Mouse (Mus musculus): ENCODE data around the gene Elp6. TPM values are rescaled to one million over a fixed set of nuclear protein-coding genes. Genes with fewer than 3 reads are reported as not detected.
"Not testable (repeated sequence)": the region's sequence is repeated elsewhere in the genome, so short reads cannot be mapped to it uniquely, and the experiment has no call there.

The Elp6 gene
- polyA plus RNA-seq, 1 experiment from 2014 or later, result 35.5 TPM

DNA sequence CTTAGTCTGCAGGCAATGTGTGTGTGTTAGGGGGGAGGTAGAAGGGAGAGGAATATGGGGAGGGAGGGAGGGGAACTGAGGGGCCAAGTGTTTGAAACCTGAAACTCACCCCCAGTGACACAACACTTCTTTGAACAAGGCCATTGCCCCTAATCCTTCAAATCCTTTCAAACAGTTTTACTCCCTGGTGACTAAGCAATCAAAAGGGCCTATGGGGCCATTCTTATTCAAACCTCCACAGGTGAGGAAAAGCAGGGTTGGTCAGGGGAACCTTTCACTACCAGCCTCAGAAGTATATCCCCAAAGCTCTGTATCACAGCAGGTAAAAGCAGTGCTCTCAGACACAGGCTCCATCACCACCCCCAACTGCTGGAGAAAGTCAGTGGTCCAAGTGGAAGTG, 18.0 kb downstream of the Elp6 start:
- peaks cover 43% of the 10 kb centered on the region for H3K36me3 ChIP-seq (ENCODE audit: poor library complexity, severe bottlenecking)
- ATAC-seq, result no peak
- H3K4me1 ChIP-seq, result no peaks in the 10 kb centered on the region
- no peak overlapping the region for H3K4me2 ChIP-seq
- H3K27me3 ChIP-seq, result no peaks in the 10 kb centered on the region
- no peak overlapping the region for H3K4me3 ChIP-seq
- H3K9me3 ChIP-seq (replicated peaks), result no peaks in the 10 kb centered on the region
- no peak overlapping the region for H3K27ac ChIP-seq
- no peak overlapping the region for H3K9ac ChIP-seq

DNA sequence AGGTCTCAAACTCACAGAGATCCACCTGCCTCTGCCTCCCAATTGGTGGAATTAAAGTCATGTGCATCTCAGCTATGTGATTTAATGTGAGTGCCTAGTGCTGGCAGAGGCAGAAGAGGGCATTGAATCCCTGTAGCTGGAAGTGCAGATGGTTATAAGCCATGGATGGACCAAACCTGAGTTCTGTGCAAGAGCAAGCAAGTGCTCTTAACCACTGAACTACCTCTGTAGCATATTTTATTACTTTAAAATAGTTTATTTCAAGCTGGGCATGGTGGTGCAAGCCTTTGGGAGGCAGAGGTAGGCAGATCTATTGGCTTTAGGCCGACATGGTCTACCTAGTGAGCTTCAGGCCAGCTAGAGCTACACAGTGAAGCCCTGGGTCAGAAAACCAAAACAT, 19.2 kb downstream of the Elp6 start:
- no peak overlapping the region for H3K27ac ChIP-seq
- 91% methylated on average over 1 of the region's 1 CpGs for WGBS
- H3K4me2 ChIP-seq, result no peak overlapping the region
- no peak for ATAC-seq
- no peaks in the 10 kb centered on the region for H3K9me3 ChIP-seq (replicated peaks)
- no peaks in the 10 kb centered on the region for H3K27me3 ChIP-seq
- no peak overlapping the region for H3K4me3 ChIP-seq
- no peak overlapping the region for H3K9ac ChIP-seq
- peaks cover 32% of the 10 kb centered on the region for H3K36me3 ChIP-seq (ENCODE audit: poor library complexity, severe bottlenecking)
- H3K4me1 ChIP-seq, result no peaks in the 10 kb centered on the region

DNA sequence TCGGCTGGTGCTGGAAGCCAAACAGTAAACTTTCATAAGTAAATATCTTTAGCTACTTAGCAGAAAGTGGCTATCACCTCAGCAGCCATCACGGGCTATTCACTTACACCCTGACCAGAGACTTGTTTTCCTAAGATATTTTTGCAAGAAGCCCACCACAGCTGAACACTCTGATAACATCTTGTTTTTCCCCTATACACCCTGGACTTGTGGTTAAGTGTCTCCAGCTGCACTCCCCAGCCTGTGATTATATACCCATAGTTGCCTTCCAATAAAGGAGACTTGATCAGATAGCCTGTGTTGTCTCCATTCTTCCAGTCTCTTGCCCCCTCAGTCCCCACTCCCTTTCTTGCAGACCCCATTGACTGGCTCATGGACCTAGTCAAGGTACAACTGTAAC, 23.2 kb downstream of the Elp6 start:
- H3K36me3 ChIP-seq (ENCODE audit: poor library complexity, severe bottlenecking), result no peaks in the 10 kb centered on the region
- no peaks in the 10 kb centered on the region for H3K9me3 ChIP-seq (replicated peaks)
- no peaks in the 10 kb centered on the region for H3K4me1 ChIP-seq
- no peak overlapping the region for H3K27ac ChIP-seq
- H3K4me2 ChIP-seq, result no peak overlapping the region
- no peak overlapping the region for H3K4me3 ChIP-seq
- H3K9ac ChIP-seq, result no peak overlapping the region
- no peaks in the 10 kb centered on the region for H3K27me3 ChIP-seq
- ATAC-seq, result no peak
- 91% methylated on average over 2 of the region's 2 CpGs for WGBS

DNA sequence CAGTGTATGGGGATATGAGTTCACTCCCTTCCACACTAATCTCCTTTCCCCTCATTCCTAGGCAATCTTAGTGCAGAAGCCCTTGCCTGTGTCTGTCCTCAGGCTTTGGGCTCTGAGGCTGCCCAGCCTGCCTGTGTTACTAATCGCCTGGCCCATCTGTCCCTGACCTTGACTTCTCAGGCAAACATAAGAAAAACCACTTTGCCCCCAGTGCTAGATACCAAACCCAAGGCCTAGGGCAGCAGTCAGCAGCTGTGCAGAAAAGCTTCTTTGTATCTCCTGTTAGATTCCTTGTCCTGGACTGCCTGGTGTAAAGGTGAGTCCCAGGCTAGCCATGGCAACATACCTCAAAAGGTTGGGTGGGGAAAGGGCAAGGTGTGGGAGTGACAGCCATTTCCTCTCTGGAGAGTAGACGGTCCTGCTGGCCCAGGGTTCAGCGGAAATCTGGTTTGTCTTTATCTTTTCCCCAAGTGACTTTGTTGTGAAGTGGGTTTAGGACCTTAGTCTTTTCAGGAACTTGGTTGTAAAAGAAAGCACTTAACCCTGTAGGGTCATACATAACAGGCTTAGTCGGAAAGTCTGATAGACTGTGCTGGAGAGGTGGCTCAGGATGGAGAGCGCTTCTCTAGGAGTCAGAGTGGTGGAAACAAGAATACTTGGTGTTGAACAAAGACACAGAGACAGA, 24.1 kb downstream of the Elp6 start:
- 77% methylated on average over 5 of the region's 5 CpGs for WGBS
- H3K9me3 ChIP-seq (replicated peaks), result no peaks in the 10 kb centered on the region
- no peak overlapping the region for H3K27ac ChIP-seq
- H3K9ac ChIP-seq, result no peak overlapping the region
- no peak overlapping the region for H3K4me2 ChIP-seq
- no peaks in the 10 kb centered on the region for H3K27me3 ChIP-seq
- no peak overlapping the region for H3K4me3 ChIP-seq
- no peaks in the 10 kb centered on the region for H3K36me3 ChIP-seq (ENCODE audit: poor library complexity, severe bottlenecking)
- H3K4me1 ChIP-seq, result peaks cover 5% of the 10 kb centered on the region
- no peak for ATAC-seq

DNA sequence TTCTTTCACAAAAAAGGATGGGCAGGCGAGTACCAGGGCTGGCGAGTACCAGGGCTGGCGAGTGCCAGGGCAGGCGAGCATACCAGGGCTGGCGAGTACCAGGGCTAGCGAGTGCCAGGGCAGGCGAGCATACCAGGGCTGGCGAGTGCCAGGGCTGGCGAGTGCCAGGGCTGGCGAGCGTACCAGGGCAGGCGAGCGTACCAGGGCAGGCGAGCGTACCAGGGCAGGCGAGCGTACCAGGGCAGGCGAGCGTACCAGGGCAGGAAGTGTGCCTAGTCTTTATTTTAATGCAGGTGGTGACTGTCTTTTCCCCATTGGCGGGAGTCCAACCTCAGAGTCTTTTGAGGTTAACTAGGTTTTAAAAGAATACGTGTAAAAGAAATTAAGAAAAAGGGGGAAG, 24.7 kb downstream of the Elp6 start:
- Histone ChIP-seq H3K27ac (no peak overlapping the region), H3K27me3 (no peaks in the 10 kb centered on the region), H3K9me3 (replicated peaks) (no peaks in the 10 kb centered on the region), H3K4me1 (peaks cover 10% of the 10 kb centered on the region), H3K4me2 (no peak overlapping the region), H3K9ac (no peak overlapping the region), H3K4me3 (no peak overlapping the region), H3K36me3 (ENCODE audit: poor library complexity, severe bottlenecking) (no peaks in the 10 kb centered on the region)
- 73% methylated on average over 21 of the region's 21 CpGs for WGBS
- ATAC-seq, result no peak

DNA sequence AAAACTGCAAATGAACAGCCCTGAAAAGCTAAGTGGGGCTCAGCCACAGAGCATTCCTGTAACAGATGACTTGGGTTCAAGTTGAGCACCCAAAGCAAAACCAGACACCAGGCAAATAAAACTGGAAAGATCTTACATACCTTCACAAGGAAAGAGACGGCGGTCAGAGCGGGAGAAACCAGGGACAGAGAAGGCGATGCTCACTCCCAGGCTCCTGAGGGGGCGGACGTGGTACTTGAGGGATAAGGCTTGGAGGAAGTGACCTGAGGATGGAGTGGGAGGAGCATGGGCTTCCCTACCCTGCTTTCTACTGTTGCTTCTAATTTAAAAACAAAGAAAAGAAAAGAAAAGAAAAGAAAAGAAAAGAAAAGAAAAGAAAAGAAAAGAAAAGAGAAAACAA, 25.4 kb downstream of the Elp6 start:
- peaks cover 17% of the 10 kb centered on the region for H3K4me1 ChIP-seq

DNA sequence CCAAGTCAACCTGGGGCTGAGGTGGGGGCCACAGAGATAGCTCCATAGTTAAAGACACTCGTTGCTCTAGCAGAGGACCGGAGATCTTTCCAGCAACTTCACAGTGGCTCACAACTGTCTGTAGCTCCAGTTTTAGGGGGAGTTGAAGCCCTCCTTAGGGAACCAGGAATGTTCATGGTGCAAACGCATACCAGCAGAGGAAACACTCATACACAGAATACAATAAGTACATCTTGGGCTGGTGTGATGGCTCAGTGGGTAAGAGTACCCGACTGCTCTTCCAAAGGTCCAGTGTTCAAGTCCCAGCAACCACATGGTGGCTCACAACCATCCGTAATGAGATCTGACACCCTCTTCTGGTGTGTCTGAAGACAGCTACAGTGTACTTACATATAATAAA, 25.9 kb downstream of the Elp6 start:
- H3K27me3 ChIP-seq; H3K9me3 ChIP-seq (replicated peaks); H3K36me3 ChIP-seq (ENCODE audit: poor library complexity, severe bottlenecking); H3K4me2 ChIP-seq; H3K4me3 ChIP-seq; H3K27ac ChIP-seq; ATAC-seq; H3K9ac ChIP-seq: not testable (repeated sequence)
- WGBS, result 88% methylated on average over 5 of the region's 5 CpGs
- H3K4me1 ChIP-seq, result peaks cover 18% of the 10 kb centered on the region

More for the DNA sequence above, 25.4 kb downstream of the Elp6 start:
- H3K9ac ChIP-seq, result no peak overlapping the region
- H3K9me3 ChIP-seq (replicated peaks), result no peaks in the 10 kb centered on the region
- 57% methylated on average over 6 of the region's 6 CpGs for WGBS
- no peak for ATAC-seq
- no peaks in the 10 kb centered on the region for H3K27me3 ChIP-seq
- H3K36me3 ChIP-seq (ENCODE audit: poor library complexity, severe bottlenecking), result no peaks in the 10 kb centered on the region
- H3K4me2 ChIP-seq, result no peak overlapping the region
- H3K27ac ChIP-seq, result no peak overlapping the region
- no peak overlapping the region for H3K4me3 ChIP-seq

DNA sequence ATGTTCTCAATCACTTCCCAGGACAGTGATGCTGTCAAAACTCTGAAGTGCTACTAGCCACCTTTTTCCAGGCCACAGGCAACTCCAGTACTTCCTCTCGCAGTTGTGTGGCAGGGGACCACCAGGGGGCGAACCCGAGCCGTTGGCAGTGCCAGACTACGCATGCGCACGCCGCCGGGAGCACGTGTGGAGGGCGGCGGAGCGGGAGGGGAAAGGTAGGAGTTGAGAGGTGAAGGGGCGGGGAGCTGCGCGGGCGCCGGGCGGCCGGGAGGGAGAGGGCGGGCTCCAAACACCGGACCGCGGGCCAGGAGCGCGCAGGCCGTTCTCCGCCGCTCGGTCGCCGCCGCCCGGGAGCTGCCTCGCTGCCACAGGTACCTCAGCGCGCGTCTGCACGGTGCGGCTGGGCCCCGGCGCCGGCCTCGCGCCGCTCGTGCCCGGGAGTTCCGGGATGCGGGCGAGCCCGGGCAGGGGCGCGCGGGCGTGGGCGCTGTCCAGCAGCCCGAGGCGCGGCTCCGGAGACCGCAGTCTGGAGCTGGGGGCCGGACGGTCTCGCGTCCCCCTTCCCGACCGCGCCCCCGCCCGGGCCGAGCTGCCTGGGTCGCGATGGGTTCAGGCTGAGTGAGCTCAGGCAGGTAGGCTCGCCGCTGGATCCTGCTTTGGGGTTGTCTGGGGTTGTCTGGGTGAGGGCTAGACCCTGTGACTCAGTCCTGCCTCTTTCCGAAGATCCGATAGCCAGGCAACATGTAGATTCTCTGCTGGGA, 28.3 kb downstream of the Elp6 start, which contains the start of gene Scap:
Gene Scap (plus strand): TSS at position 154 of the 761 bp plus-strand sequence.
- no peaks in the 10 kb centered on the region for H3K36me3 ChIP-seq (ENCODE audit: poor library complexity, severe bottlenecking)
- under 1% methylated on average over 63 of the region's 78 CpGs for WGBS
- H3K9ac ChIP-seq, result peak within 1 kb of the TSS; percentile 83
- H3K4me3 ChIP-seq, result peak within 1 kb of the TSS; percentile 83
- peak; percentile 89 for ATAC-seq
- peaks cover 21% of the 10 kb centered on the region for H3K4me1 ChIP-seq
- H3K4me2 ChIP-seq, result peak within 1 kb of the TSS; percentile 93
- no peaks in the 10 kb centered on the region for H3K9me3 ChIP-seq (replicated peaks)
- no peaks in the 10 kb centered on the region for H3K27me3 ChIP-seq
- H3K27ac ChIP-seq, result no peak within 1 kb of the TSS

DNA sequence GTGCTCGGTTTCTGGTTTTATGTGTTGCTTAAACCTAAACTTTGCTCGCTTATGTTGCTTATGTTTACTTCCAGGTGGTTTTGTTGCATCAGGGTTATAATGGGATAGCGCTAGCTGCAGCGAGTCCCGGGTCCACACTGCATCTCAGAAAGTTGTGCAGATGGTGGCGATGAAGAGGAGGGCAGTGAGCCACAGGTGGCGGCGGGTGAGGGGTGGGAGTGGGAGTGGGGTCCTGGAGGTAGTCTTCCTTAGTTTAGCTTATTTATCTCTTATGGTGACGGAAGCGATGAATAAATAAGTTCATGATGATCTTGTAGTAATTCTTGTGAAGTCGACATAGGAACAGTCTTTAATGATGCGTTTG, 28.9 kb downstream of the Elp6 start:
- Histone ChIP-seq H3K27me3 (no peaks in the 10 kb centered on the region), H3K4me3 (peak overlapping the region; percentile 83), H3K4me2 (peak overlapping the region; percentile 93), H3K27ac (no peak overlapping the region), H3K36me3 (ENCODE audit: poor library complexity, severe bottlenecking) (no peaks in the 10 kb centered on the region), H3K4me1 (peaks cover 24% of the 10 kb centered on the region), H3K9ac (peak overlapping the region; percentile 83), H3K9me3 (replicated peaks) (no peaks in the 10 kb centered on the region)
- 11% methylated on average over 12 of the region's 12 CpGs for WGBS
- ATAC-seq, result no peak

DNA sequence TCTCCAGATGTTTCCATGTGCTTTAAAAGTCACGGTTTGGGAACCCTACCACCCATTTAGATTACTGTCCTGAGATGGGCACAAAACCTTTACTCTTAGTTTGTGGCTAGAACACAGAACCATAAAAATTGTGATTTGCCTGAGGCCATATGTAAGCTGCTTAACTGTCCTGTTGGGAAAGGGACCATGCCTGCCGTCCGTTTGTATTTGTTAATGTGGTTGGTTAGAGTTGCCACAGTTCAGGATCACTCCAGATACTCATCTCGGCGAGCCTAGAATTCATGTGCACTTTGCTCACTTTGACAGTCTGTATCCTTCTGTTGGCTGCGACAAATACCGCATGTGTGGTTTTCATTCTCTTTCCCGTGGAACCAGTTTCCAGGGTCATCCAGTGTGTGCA, 29.9 kb downstream of the Elp6 start:
- no peak overlapping the region for H3K9ac ChIP-seq
- H3K9me3 ChIP-seq (replicated peaks), result no peaks in the 10 kb centered on the region
- no peak overlapping the region for H3K27ac ChIP-seq
- no peaks in the 10 kb centered on the region for H3K36me3 ChIP-seq (ENCODE audit: poor library complexity, severe bottlenecking)
- WGBS, result 75% methylated on average over 8 of the region's 8 CpGs
- ATAC-seq, result no peak
- H3K27me3 ChIP-seq, result no peaks in the 10 kb centered on the region
- H3K4me1 ChIP-seq, result peaks cover 24% of the 10 kb centered on the region
- peak overlapping the region; percentile 8; the same call in 1 of the 2 replicates for H3K4me2 ChIP-seq
- no peak overlapping the region for H3K4me3 ChIP-seq

DNA sequence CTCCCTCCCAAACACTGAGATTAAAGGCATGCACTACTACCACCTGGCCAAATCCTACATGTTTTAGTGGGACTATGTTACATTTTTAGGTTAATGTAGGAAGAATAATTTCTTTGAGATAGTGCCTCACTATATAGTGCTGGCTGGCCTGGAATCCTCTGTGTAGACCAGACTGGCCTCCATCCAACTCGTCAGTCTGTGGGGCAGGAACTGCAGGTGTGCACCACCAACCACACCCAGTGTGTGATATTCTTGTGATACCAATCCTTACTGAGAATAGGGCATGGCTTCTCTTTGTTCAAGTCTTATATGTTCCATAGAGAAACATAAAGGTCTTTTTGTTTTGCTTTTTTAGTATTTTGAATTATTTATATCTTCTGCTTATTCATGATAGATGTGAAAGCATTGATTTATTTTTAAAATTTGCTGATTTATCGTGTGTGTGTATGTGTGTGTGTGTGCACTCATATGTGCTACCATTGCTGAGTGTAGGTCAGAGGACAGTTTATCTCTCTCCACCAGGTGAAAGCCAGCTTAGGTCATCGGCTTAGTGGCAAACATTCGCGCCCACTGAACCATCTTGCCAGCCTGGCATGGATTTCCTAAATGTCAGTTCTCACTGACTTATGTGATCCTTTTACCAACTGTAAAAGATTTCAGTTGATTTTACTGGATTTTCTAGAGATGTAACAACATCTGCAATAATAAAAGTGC, 35.2 kb downstream of the Elp6 start:
- ATAC-seq, result no peak
- Histone ChIP-seq H3K27ac (no peak overlapping the region), H3K4me2 (no peak overlapping the region), H3K27me3 (no peaks in the 10 kb centered on the region), H3K4me1 (peaks cover 9% of the 10 kb centered on the region; the same call in 1 of the 2 replicates), H3K9ac (no peak overlapping the region), H3K36me3 (ENCODE audit: poor library complexity, severe bottlenecking) (no peaks in the 10 kb centered on the region), H3K9me3 (replicated peaks) (no peaks in the 10 kb centered on the region), H3K4me3 (no peak overlapping the region)
- WGBS, result 87% methylated on average over 5 of the region's 5 CpGs

DNA sequence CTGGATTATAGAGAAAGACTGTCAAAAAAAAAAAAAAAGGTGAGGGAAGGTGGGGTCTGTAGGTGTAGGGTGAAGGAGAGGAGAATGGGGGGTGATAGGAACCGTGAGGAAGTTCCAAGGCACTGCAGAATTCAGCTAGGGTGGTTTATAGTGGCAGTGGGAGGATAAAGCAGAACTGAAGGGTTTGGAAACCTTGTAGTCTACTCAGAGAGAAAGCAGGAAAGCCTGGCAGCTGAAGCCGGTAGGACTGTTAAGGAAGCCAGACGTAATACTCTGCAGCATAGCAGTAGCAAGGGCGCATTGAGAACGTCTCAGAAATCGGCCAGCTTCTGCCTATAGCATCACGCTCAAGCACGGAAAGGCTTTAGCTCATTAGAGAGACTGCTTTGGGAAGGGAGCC, 37.0 kb downstream of the Elp6 start:
- Histone ChIP-seq H3K27ac (no peak overlapping the region), H3K9me3 (replicated peaks) (no peaks in the 10 kb centered on the region), H3K4me3 (no peak overlapping the region), H3K36me3 (ENCODE audit: poor library complexity, severe bottlenecking) (no peaks in the 10 kb centered on the region), H3K27me3 (no peaks in the 10 kb centered on the region), H3K4me1 (0 out of 2 replicates have a peak, but pooled peaks cover 6% of the 10 kb centered on the region), H3K9ac (no peak overlapping the region), H3K4me2 (no peak overlapping the region)
- 93% methylated on average over 8 of the region's 8 CpGs for whole genome bisulfite sequencing
- no peak for ATAC-seq
